Mouse (Mus musculus) thymus, postnatal 10 days (tissue): ENCODE measurements around the gene Knl1.
A peak's percentile ranks its signal among the peaks of the same experiment; 100 is the strongest.

Experiments used
- DNase-seq, 2 experiments: peaks; one replicate each; pipeline ENCODE4 v3.0.0; 2021; ENCODE audit warnings: low spot score in 2 of 2

The Knl1 gene

GRCm38 (mm10) chr2:119035397-119035745 lies 11.5 kb upstream of the Knl1 start:
- no peak for DNase-seq

- peak in 1 of 2 experiments; percentile 46 for DNase-seq
Measured at GRCm38 (mm10) chr2:119040882-119041281, 6.0 kb upstream of the Knl1 start.

- DNase-seq: no peak
Measured at GRCm38 (mm10) chr2:119045163-119045562, 1.8 kb upstream of the Knl1 start.

- DNase-seq: no peak
Measured at GRCm38 (mm10) chr2:119047849-119048248, 930 bp downstream of the Knl1 start.

GRCm38 (mm10) chr2:119050132-119050650 lies 3.3 kb downstream of the Knl1 start:
- DNase-seq: no peak

- DNase-seq: no peak
Measured at GRCm38 (mm10) chr2:119060139-119060538, 13.2 kb downstream of the Knl1 start.

GRCm38 (mm10) chr2:119072397-119072796 lies 25.5 kb downstream of the Knl1 start:
- no peak for DNase-seq

- DNase-seq: no peak
Measured at GRCm38 (mm10) chr2:119086156-119086555, 39.2 kb downstream of the Knl1 start.

- no peak for DNase-seq
Measured at GRCm38 (mm10) chr2:119101552-119101951, 54.6 kb downstream of the Knl1 start.

GRCm38 (mm10) chr2:119106583-119106982 lies 59.7 kb downstream of the Knl1 start:
- no peak for DNase-seq

GRCm38 (mm10) chr2:119108554-119108953 lies 61.6 kb downstream of the Knl1 start:
- peak in 1 of 2 experiments; percentile 19 for DNase-seq

GRCm38 (mm10) chr2:119111060-119111459 lies 64.1 kb downstream of the Knl1 start:
- no peak for DNase-seq

- peak; percentile 66 to 72 for DNase-seq
Measured at GRCm38 (mm10) chr2:119112438-119113112, 65.7 kb downstream of the Knl1 start, which contains the start of gene Rad51. Rad51 (plus strand) TSS chr2:119112793.

GRCm38 (mm10) chr2:119113121-119113925 lies 66.4 kb downstream of the Knl1 start:
- DNase-seq: peak in 1 of 2 experiments; percentile 5

GRCm38 (mm10) chr2:119136346-119136898 lies 89.5 kb downstream of the Knl1 start:
- no peak for DNase-seq

- DNase-seq: no peak
Measured at GRCm38 (mm10) chr2:119145199-119145598, 98.3 kb downstream of the Knl1 start.

GRCm38 (mm10) chr2:119146435-119146834 lies 99.5 kb downstream of the Knl1 start:
- DNase-seq: no peak

GRCm38 (mm10) chr2:119147160-119147678 lies 100.3 kb downstream of the Knl1 start:
- no peak for DNase-seq

GRCm38 (mm10) chr2:119147775-119148174 lies 100.9 kb downstream of the Knl1 start:
- DNase-seq: no peak

GRCm38 (mm10) chr2:119152255-119152654 lies 105.3 kb downstream of the Knl1 start:
- no peak for DNase-seq

GRCm38 (mm10) chr2:119154683-119155082 lies 107.8 kb downstream of the Knl1 start:
- DNase-seq: no peak
